Mouse (Mus musculus) adrenal gland, postnatal 0 days (tissue): Measurements from ENCODE around the gene Hnrnpul1. TPM values are rescaled to one million over a fixed set of nuclear protein-coding genes. Genes with fewer than 3 reads are reported as not detected.

Source experiments
- polyA plus RNA-seq: library from polyadenylated mRNA; unstranded; fragments of >200 nt; fragmentation: Nextera tagmentation; extraction: Ambion mirVana; gene quantifications from 2 replicates; pipeline ENCODE4 v1.2.1, GENCODE M21; 2015

Gene Hnrnpul1
- 32.7 and 43.2 TPM in 2 replicates for polyA plus RNA-seq

DNA sequence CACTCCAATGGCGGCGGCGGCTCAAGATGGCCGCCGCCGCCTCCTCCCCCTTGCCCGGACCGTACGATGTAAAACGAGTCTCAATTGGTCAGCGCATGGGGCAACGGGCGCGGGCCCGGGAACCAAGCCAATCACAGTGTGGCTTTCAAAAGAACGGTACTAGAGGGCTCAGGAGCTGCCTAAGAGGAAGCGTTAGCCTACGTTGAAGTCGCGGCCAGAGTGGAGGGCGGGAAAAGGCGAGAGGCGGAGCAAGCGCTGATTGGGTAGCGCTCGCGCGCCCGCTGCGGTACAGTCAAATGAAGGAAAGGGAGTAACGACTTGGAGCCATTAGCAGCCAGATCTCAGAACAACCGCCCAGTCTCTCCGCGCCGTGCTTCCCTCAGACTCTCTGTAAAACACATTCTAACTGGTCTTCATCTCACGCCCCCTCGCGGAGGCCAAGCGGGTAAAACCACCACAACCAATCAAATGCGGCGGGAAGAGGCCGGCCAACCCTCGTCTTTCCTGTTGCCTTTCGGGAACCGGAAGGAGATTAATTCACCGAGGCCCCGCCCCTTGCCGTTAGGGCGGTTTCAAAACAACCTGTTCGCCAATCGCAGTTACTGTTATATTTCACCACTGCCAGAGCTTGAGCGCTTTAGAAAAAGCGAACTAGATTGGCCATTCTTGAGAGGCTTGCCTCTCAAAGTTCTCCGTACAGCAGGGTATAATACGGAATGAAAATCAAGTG is at the start of gene Hnrnpul1:
Gene Hnrnpul1, minus strand, starts transcription at position 20 of the 730 bp plus-strand sequence.

DNA sequence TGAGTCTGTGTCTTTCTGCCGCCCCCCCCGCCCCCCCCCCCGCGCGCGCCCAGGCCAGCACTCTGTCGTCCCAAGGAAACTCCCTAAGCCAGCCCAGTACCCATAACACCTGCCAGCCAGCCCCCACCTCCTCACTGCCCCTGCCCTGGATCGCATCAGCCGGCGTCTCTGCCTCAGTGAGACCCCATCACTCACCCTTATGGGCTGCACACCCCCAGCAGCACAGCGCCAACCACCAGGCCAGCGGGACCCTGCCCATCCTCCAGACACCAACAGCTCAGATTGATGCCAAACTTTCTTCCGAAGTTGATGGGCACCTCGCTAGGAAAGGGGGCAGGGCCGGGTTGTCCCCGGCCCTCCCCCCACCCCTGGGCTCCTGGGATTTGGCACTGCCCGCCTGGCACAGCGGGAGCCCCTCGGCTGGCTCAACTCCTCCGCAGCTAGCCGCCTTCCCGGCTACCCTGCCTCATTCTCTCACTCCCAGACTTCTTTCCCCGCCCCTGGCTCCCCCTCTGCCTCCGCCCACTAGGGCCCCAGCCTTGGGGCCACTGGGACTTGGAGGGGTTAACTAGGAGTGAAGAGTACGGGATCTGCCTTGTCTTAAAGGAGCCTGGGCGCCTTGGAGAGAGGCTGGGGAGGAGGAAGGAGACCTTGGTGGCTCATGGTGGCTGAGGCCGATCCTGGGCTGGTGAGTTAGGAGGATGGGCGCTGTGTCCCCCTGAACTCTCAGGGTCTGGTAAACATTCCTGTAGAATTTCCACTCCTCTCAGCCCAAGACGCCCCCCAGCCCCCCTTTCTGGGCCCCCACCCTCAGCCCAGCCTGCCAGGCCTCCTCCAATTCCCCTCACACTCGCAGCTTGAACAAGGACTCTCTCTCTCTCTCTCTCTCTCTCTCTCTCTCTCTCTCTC is 33.9 kb upstream of the Hnrnpul1 start, which contains the start of gene Axl:
Gene Axl, minus strand, starts transcription at position 486 of the 909 bp plus-strand sequence.

GRCm38 (mm10) chr7:25718788-25719417 is 35.7 kb downstream of the Hnrnpul1 start, which contains the start of gene Ccdc97:
Ccdc97 (minus strand) TSS chr7:25719088.

GRCm38 (mm10) chr7:25686680-25687531 is 67.7 kb downstream of the Hnrnpul1 start, which contains the start of gene Tgfb1:
Tgfb1 (plus strand) TSS chr7:25687002.

GRCm38 (mm10) chr7:25680514-25681258 is 73.9 kb downstream of the Hnrnpul1 start, which contains the start of gene B9d2:
B9d2 (plus strand) TSS chr7:25680780.

DNA sequence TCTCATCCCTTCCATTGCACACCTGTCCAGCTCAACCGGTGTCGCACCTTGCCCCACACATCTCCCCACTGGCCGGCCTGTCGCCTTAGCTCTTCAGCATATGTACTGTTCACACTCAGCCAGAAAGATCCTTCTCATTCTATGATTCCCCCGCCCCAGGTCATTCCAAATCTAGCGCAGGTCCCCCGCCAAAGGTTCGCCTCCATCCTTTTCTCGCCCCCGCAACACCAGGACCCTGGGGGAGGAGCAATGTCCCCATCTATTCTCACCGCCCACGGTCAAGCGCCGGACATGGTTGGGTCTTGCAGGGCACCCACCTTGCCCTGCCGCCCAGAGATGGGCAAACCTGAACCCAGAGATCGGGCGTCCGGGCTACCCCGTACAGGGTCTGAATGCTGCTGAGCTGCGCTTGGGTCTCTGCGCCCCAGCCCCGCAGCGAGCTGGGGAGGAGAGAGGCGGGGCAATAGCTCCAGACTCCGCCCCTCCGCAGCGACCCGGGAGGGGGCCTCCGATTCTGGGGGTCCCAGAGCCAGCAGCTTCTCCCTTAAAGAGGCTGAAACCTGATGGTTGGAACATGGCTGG is 79.7 kb downstream of the Hnrnpul1 start, which contains the start of gene Tmem91:
Gene Tmem91, minus strand, starts transcription at position 448 of the 582 bp plus-strand sequence.

Other genes with a start within 250 kb of the Hnrnpul1 start
- 0.08 TPM in 1 of 2 replicates, not detected in the other for gene Ceacam2, start 214.9 kb downstream of the Hnrnpul1 start, polyA plus RNA-seq
- gene Erich4, start 138.9 kb downstream of the Hnrnpul1 start, polyA plus RNA-seq, result 0.19 TPM in 1 of 2 replicates, not detected in the other
- gene Dmac2, start 135.3 kb downstream of the Hnrnpul1 start, polyA plus RNA-seq, result 19.7 and 31.0 TPM in 2 replicates
- 8.3 and 15.6 TPM in 2 replicates for gene B3gnt8, start 128.1 kb downstream of the Hnrnpul1 start, polyA plus RNA-seq
- 86.9 and 135 TPM in 2 replicates for gene Bckdha, start 95.8 kb downstream of the Hnrnpul1 start, polyA plus RNA-seq
- 77.2 and 88.6 TPM in 2 replicates for gene Exosc5, start 95.6 kb downstream of the Hnrnpul1 start, polyA plus RNA-seq
- gene Tmem91, start 79.6 kb downstream of the Hnrnpul1 start, polyA plus RNA-seq, result 2.2 and 3.2 TPM in 2 replicates
- gene B9d2, start 74.0 kb downstream of the Hnrnpul1 start, polyA plus RNA-seq, result 38.3 and 53.7 TPM in 2 replicates
- gene Tgfb1, start 67.8 kb downstream of the Hnrnpul1 start, polyA plus RNA-seq, result 2.7 and 4.4 TPM in 2 replicates
- 16.5 and 21.0 TPM in 2 replicates for gene Ccdc97, start 35.7 kb downstream of the Hnrnpul1 start, polyA plus RNA-seq
- gene Axl, start 33.9 kb upstream of the Hnrnpul1 start, polyA plus RNA-seq, result 101 and 135 TPM in 2 replicates
- gene Cyp2s1, start 62.2 kb upstream of the Hnrnpul1 start, polyA plus RNA-seq, result 6.0 and 8.0 TPM in 2 replicates
- 0.11 TPM in 1 of 2 replicates, not detected in the other for gene Cyp2b10, start 142.9 kb upstream of the Hnrnpul1 start, polyA plus RNA-seq